Mouse (Mus musculus): ENCODE measurements around the gene Galnt5. TPM values are rescaled to one million over a fixed set of nuclear protein-coding genes. Genes with fewer than 3 reads are reported as not detected.

Galnt5 gene
- total RNA-seq, 2 experiments from 2014 or later, result 0.27 to 0.45 TPM

Other genes with a start within 250 kb of the Galnt5 start
- not detected for gene Ermn, start 55.0 kb downstream of the Galnt5 start, total RNA-seq (2021)
- 10 to 100 TPM; 11.7 TPM for gene Cytip, start 197.6 kb downstream of the Galnt5 start, total RNA-seq (2021)

Data from adrenal gland, postnatal 10 days (tissue).